Mouse (Mus musculus) heart, postnatal 36 days (tissue): ENCODE data around the gene Rtn4rl2. TPM values are rescaled to one million over a fixed set of nuclear protein-coding genes. Genes with fewer than 3 reads are reported as not detected.

Source experiments
- microRNA-seq, 2 experiments: library from miRNA; unstranded; fragments of <30 nt; microRNA quantifications; one replicate each; pipeline ENCODE4 v1.2.0; 2021; ENCODE audit warnings: borderline number of aligned reads in 2 of 2
- total RNA-seq, 2 experiments: library from RNA; stranded (reverse); gene quantifications; 2 replicates each; pipeline ENCODE4 v1.2.3; 2021

Rtn4rl2 gene
- total RNA-seq, 2 experiments from 2014 or later: 2.6 to 3.2 TPM

Small RNAs within 50 kb of the gene (microRNA-seq; reads per million reads assigned to microRNA genes)
- 0 reads per million in 2 experiments for gene Gm24332

Other genes starting within 250 kb of the Rtn4rl2 start
- 10 to 100 TPM; 63.0 to 69.4 TPM for gene Ctnnd1, start 235.9 kb downstream of the Rtn4rl2 start, total RNA-seq
- under 1 TPM in 1 of 2 experiments, not detected in 1; 0.08 TPM for gene Btbd18, start 227.6 kb downstream of the Rtn4rl2 start, total RNA-seq
- 10 to 100 TPM; 26.2 to 29.6 TPM for gene Selenoh, start 215.9 kb downstream of the Rtn4rl2 start, total RNA-seq
- gene Gm28635, start 208.7 kb downstream of the Rtn4rl2 start, total RNA-seq: 1 to 10 TPM; 3.3 to 8.3 TPM
- 10 to 100 TPM; 11.7 to 12.2 TPM for gene Med19, start 208.3 kb downstream of the Rtn4rl2 start, total RNA-seq
- 100 to 1,000 TPM; 100 to 134 TPM for gene Tmx2, start 207.6 kb downstream of the Rtn4rl2 start, total RNA-seq
- 10 to 100 TPM; 62.4 to 63.4 TPM for gene Zdhhc5, start 171.5 kb downstream of the Rtn4rl2 start, total RNA-seq
- 1 to 10 TPM; 6.1 to 6.2 TPM for gene Clp1, start 159.4 kb downstream of the Rtn4rl2 start, total RNA-seq
- gene Ypel4, start 152.7 kb downstream of the Rtn4rl2 start, total RNA-seq: 1 to 10 TPM; 1.2 TPM
- 1 to 10 TPM; 1.1 to 1.4 TPM for gene Gm19426, start 143.1 kb downstream of the Rtn4rl2 start, total RNA-seq
- gene Serping1, start 111.3 kb downstream of the Rtn4rl2 start, total RNA-seq: 10 to 100 TPM; 81.1 to 84.3 TPM
- 10 to 100 TPM; 36.0 to 38.6 TPM for gene Ube2l6, start 87.9 kb downstream of the Rtn4rl2 start, total RNA-seq
- not detected for gene Smtnl1, start 64.1 kb downstream of the Rtn4rl2 start, total RNA-seq
- gene Timm10, start 59.7 kb downstream of the Rtn4rl2 start, total RNA-seq: 100 to 1,000 TPM; 105 to 106 TPM
- gene Slc43a1, start 47.9 kb downstream of the Rtn4rl2 start, total RNA-seq: 1 to 10 TPM; 2.1 to 2.5 TPM
- 100 to 1,000 TPM in 1 of 2 experiments, 10 to 100 TPM in 1; 58.7 to 102 TPM for gene Slc43a3, start 49.9 kb upstream of the Rtn4rl2 start, total RNA-seq
- not detected for gene Prg2, start 93.8 kb upstream of the Rtn4rl2 start, total RNA-seq
- gene Prg3, start 101.5 kb upstream of the Rtn4rl2 start, total RNA-seq: not detected
- 10 to 100 TPM; 40.6 to 41.6 TPM for gene Ssrp1, start 150.5 kb upstream of the Rtn4rl2 start, total RNA-seq
- gene P2rx3, start 150.8 kb upstream of the Rtn4rl2 start, total RNA-seq: under 1 TPM; 0.31 to 0.60 TPM
- gene Tnks1bp1, start 161.3 kb upstream of the Rtn4rl2 start, total RNA-seq: 10 to 100 TPM; 61.9 to 65.9 TPM
- 10 to 100 TPM; 34.0 to 60.3 TPM for gene Aplnr, start 249.5 kb upstream of the Rtn4rl2 start, total RNA-seq